ENCODE assay signal across 17 mouse cellular contexts in the genomic region with DNA sequence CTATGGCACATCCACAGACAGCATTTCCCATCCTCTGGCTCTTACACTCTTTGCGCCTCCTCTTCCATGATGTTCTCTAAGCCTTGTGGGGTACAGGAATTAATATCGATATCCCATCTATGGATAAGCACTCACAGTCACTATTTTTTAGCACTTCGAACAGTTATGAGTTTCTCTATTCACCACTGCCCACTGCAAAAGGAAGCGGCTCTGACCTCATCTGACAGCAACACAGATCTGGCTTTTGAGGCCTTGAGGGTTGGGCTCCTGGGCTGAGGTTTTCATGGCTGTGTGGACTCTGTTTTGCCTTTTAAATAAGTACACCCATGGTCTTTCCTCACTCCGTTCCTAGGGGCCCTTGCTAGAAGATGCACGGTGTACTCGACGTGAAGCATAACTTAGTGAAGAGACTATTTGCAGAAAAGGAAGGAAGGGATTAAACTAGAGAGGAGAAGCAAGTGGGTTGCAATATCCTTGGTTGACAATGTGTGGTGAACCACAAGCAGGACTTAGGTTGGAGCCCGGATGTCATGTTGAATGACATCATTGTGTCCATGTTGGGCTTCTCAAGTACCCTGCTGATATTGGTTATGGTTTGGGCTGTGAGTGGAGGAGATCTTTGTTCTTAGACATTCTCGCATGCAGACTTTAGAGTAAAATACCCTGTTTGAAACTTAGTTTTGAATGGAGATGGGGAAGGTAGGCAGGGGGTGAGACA. TPM values are rescaled to one million over a fixed set of nuclear protein-coding genes. Genes with fewer than 3 reads are reported as not detected.
DNase-seq lines count a peak whose midpoint lies in the region; ATAC-seq and TF ChIP-seq lines count a peak whose summit lies in the region.
"Had no signal": no experiment of that assay in that cellular context is flagged by ENCODE, and none has a peak within 500 bp of the region (broad histone marks: within the 10 kb centered on the region; RNA-seq: fewer than 3 reads in every experiment).

No protein-coding gene starts in this region.

- H3K4me3 ChIP-seq in heart, postnatal 0 days (ENCODE audit: low read depth, low read length): no peak overlapping the region
- H3K4me3 ChIP-seq: embryonic facial prominence, embryonic 13.5 days; heart, embryonic 12.5 days; neural tube, embryonic 13.5 days had no signal

- peaks cover 7% of the 10 kb centered on the region; the same call in 1 of the 2 replicates for H3K4me1 ChIP-seq in heart, postnatal 0 days (ENCODE audit: control insufficient read depth, insufficient read depth)

- no peak for TF ChIP-seq EP300 in heart, postnatal 0 days (IDR thresholded peaks at IDR 0.05; ENCODE audit: low read depth)

- intact Hi-C loops in heart, postnatal 10 days (cut with DNase I): no loop called here
- intact Hi-C loops in gastrocnemius, postnatal 14 days (cut with DNase I; ENCODE audit: low total_unique reads): no loop called here

- 0 out of 2 replicates have a peak overlapping the region, but pooled peaks have one; percentile 11 for H3K27ac ChIP-seq in heart, postnatal 0 days (ENCODE audit: low read depth)
- H3K27ac ChIP-seq: embryonic facial prominence, embryonic 13.5 days; liver, embryonic 14.5 days; neural tube, embryonic 13.5 days had no signal

- no peak for TF ChIP-seq CTCF in heart, postnatal 0 days (IDR thresholded peaks at IDR 0.05; ENCODE audit: low read depth)

- no peak overlapping the region for H3K9ac ChIP-seq in heart, postnatal 0 days (replicated peaks; ENCODE audit: low read depth, low read length)
- H3K9ac ChIP-seq: embryonic facial prominence, embryonic 13.5 days; heart, embryonic 12.5 days; liver, embryonic 14.5 days; neural tube, embryonic 13.5 days had no signal

- H3K9me3 ChIP-seq in heart, postnatal 0 days (replicated peaks; ENCODE audit: control insufficient read depth, low read length): no peaks in the 10 kb centered on the region
- H3K9me3 ChIP-seq: embryonic facial prominence, embryonic 13.5 days; heart, embryonic 12.5 days; neural tube, embryonic 13.5 days had no signal

- whole genome bisulfite sequencing in heart, postnatal 0 days: 73% methylated on average over 10 of the region's 10 CpGs

- H3K4me2 ChIP-seq in heart, postnatal 0 days (ENCODE audit: low read depth, low read length): no peak overlapping the region
- H3K4me2 ChIP-seq: embryonic facial prominence, embryonic 13.5 days; heart, embryonic 12.5 days; neural tube, embryonic 13.5 days had no signal

- no peaks in the 10 kb centered on the region for H3K36me3 ChIP-seq in heart, postnatal 0 days (replicated peaks; ENCODE audit: control insufficient read depth, insufficient read depth, low read length)
- H3K36me3 ChIP-seq: embryonic facial prominence, embryonic 13.5 days; heart, embryonic 12.5 days; neural tube, embryonic 13.5 days had no signal

- ATAC-seq in heart, postnatal 0 days (ENCODE audit: insufficient read depth, low read depth): no peak
- ATAC-seq in CD4-positive, CD25-positive, alpha-beta regulatory T cell, adult 4 months: peak; percentile 54
- ATAC-seq in granulocyte monocyte progenitor cell, adult 5-6 weeks (replicated peaks; ENCODE audit: poor library complexity, severe bottlenecking): peak; percentile 95

- no peaks in the 10 kb centered on the region for H3K27me3 ChIP-seq in heart, postnatal 0 days (ENCODE audit: control insufficient read depth, insufficient read depth, low read length)
- H3K27me3 ChIP-seq: heart, embryonic 12.5 days; neural tube, embryonic 13.5 days had no signal

- DNase-seq in heart, postnatal 0 days (ENCODE audit: low spot score): no peak
- no peak for DNase-seq in heart, postnatal 10 days
- DNase-seq in naive thymus-derived CD4-positive, alpha-beta T cell, adult 2 months (ENCODE audit: low read depth): peak; percentile 37
- no peak for DNase-seq in gastrocnemius, postnatal 14 days
- no peak for DNase-seq in embryo, embryonic 10 days (ENCODE audit: low spot score)
- DNase-seq in adrenal gland, adult 2 months: no peak
- DNase-seq: cerebellum, adult 18-20 months; gastrocnemius, postnatal 10 days; kidney, postnatal 10 days; midbrain, embryonic 14.5 days; thymus, postnatal 4 days had no signal

RNA-seq across cellular contexts. Expression of gene Usp6nl, which starts 43.5 kb away (rescaled TPM):
- total RNA-seq in heart, postnatal 0 days (2014; rRNA removed; ENCODE audit: low replicate concordance): 8.9 and 9.2 TPM in 2 replicates
- 3.1 and 3.4 TPM in 2 replicates for polyA plus RNA-seq in heart, postnatal 0 days (2015; fragmentation: Nextera tagmentation; extraction: Ambion mirVana)
- total RNA-seq in heart, postnatal 10 days (2021): 10 to 100 TPM; 13.6 to 14.6 TPM
- polyA plus RNA-seq in CD4-positive, CD25-positive, alpha-beta regulatory T cell, adult 4 months (2017; shearing (Covaris generic)): 10 to 100 TPM in 1 of 2 experiments, 1 to 10 TPM in 1; 7.7 to 10.2 TPM
- total RNA-seq in granulocyte monocyte progenitor cell, adult 5-6 weeks (2014; fragmentation: Nextera tagmentation): 8.3 and 15.5 TPM in 2 replicates
- 9.7 and 10.4 TPM in 2 replicates for total RNA-seq in granulocyte monocyte progenitor cell, adult 5-6 weeks (2017)
- 1 to 10 TPM; 5.7 to 7.6 TPM for total RNA-seq in gastrocnemius, postnatal 14 days (2021)
- 10 to 100 TPM; 35.9 to 42.0 TPM for total RNA-seq in adrenal gland, adult 2 months (2021)
- polyA plus RNA-seq in adrenal gland, adult 2 months (2012; rRNA removed): 3.3 and 5.9 TPM in 2 replicates
